8 mouse cellular contexts compared by ENCODE assay signal in genomic region chr10:80139439-80139775, GRCm38 (mm10). TPM values are rescaled to one million over a fixed set of nuclear protein-coding genes. Genes with fewer than 3 reads are reported as not detected.
DNase-seq lines count a peak whose midpoint lies in the region; ATAC-seq and TF ChIP-seq lines count a peak whose summit lies in the region.

No protein-coding gene starts in this region.

- no peak for TF ChIP-seq CTCF in gastrocnemius, adult 2 months (IDR thresholded peaks at IDR 0.05)
- TF ChIP-seq CTCF in thymus, adult 2 months (IDR thresholded peaks at IDR 0.05; ENCODE audit: borderline replicate concordance, control insufficient read depth, extremely low read depth, insufficient read depth, low read length, poor library complexity): no peak
- TF ChIP-seq CTCF in stomach, postnatal 0 days (IDR thresholded peaks at IDR 0.05; ENCODE audit: low read depth): no peak

- peak overlapping the region; percentile 98 for H3K4me2 ChIP-seq in limb, embryonic 15.5 days
- peak overlapping the region; percentile 96 for H3K4me2 ChIP-seq in stomach, postnatal 0 days (replicated peaks; ENCODE audit: low read depth)

- peak overlapping the region; percentile 68 for H3K27ac ChIP-seq in gastrocnemius, adult 2 months
- no peak overlapping the region for H3K27ac ChIP-seq in thymus, adult 2 months (ENCODE audit: control insufficient read depth, insufficient read depth, low read length)
- peak overlapping the region; percentile 77 for H3K27ac ChIP-seq in limb, embryonic 15.5 days
- H3K27ac ChIP-seq in stomach, postnatal 0 days (replicated peaks): peak overlapping the region; percentile 76

- H3K27me3 ChIP-seq in thymus, adult 2 months (ENCODE audit: control insufficient read depth, insufficient read depth, low read length): no peaks in the 10 kb centered on the region; the same call in 1 of the 2 replicates
- H3K27me3 ChIP-seq in limb, embryonic 15.5 days: peaks cover 20% of the 10 kb centered on the region
- H3K27me3 ChIP-seq in stomach, postnatal 0 days (ENCODE audit: control insufficient read depth, insufficient read depth, low read length): no peaks in the 10 kb centered on the region

- H3K9me3 ChIP-seq in limb, embryonic 15.5 days: no peaks in the 10 kb centered on the region
- H3K9me3 ChIP-seq in stomach, postnatal 0 days (ENCODE audit: control insufficient read depth, low read length): no peaks in the 10 kb centered on the region

- intact Hi-C loops in gastrocnemius, adult 2 months (cut with DNase I): loop anchor here (2.0 kb wide), 1 partner anchor 21 kb away; no protein-coding TSS in a partner anchor

- H3K9ac ChIP-seq in limb, embryonic 15.5 days: peak overlapping the region; percentile 70
- H3K9ac ChIP-seq in stomach, postnatal 0 days (ENCODE audit: low read length): peak overlapping the region; percentile 68

- TF ChIP-seq POLR2A in thymus, adult 2 months (IDR thresholded peaks at IDR 0.05; ENCODE audit: control insufficient read depth, extremely low read depth, insufficient read depth, low read length, poor library complexity): no peak

- ATAC-seq in limb, embryonic 15.5 days (ENCODE audit: insufficient number of reproducible peaks, low FRiP score, low TSS enrichment, low read depth): no peak
- no peak for ATAC-seq in stomach, postnatal 0 days (ENCODE audit: low FRiP score, low TSS enrichment)
- no peak for ATAC-seq in cerebellum, adult (ENCODE audit: insufficient number of reproducible peaks, low FRiP score, low TSS enrichment)

- H3K4me3 ChIP-seq in gastrocnemius, adult 2 months: peak overlapping the region; percentile 75
- H3K4me3 ChIP-seq in thymus, adult 2 months (ENCODE audit: control insufficient read depth, insufficient read depth, low read length): peak overlapping the region; percentile 44
- H3K4me3 ChIP-seq in limb, embryonic 15.5 days: peak overlapping the region; percentile 64
- H3K4me3 ChIP-seq in stomach, postnatal 0 days (ENCODE audit: low read depth, low read length): peak overlapping the region; percentile 58

- no peak for TF ChIP-seq EP300 in stomach, postnatal 0 days (optimal IDR thresholded peaks at IDR 0.05)

- DNase-seq in gastrocnemius, adult 2 months: no peak
- DNase-seq in gastrocnemius, postnatal 4 days (ENCODE audit: low spot score in 2 of 2): no peak
- DNase-seq in thymus, adult 2 months: no peak
- no peak for DNase-seq in thymus, postnatal 4 days
- no peak for DNase-seq in stomach, postnatal 0 days (ENCODE audit: low spot score)
- DNase-seq in adrenal gland, adult 18-20 months (ENCODE audit: low spot score in 2 of 2): no peak

- H3K4me1 ChIP-seq in thymus, adult 2 months (replicated peaks; ENCODE audit: control insufficient read depth, insufficient read depth, low read length): peaks cover 40% of the 10 kb centered on the region
- peaks cover 58% of the 10 kb centered on the region for H3K4me1 ChIP-seq in limb, embryonic 15.5 days
- H3K4me1 ChIP-seq in stomach, postnatal 0 days (replicated peaks; ENCODE audit: control insufficient read depth, insufficient read depth): peaks cover 5% of the 10 kb centered on the region; the same call in 1 of the 2 replicates

- no peaks in the 10 kb centered on the region for H3K36me3 ChIP-seq in thymus, adult 2 months (ENCODE audit: control insufficient read depth, insufficient read depth, low read length)
- H3K36me3 ChIP-seq in limb, embryonic 15.5 days: peaks cover 24% of the 10 kb centered on the region
- peaks cover 6% of the 10 kb centered on the region; the same call in 1 of the 2 replicates for H3K36me3 ChIP-seq in stomach, postnatal 0 days (ENCODE audit: control insufficient read depth, insufficient read depth, low read length)

- WGBS in thymus, adult 2 months: 2% methylated on average over 10 of the region's 10 CpGs
- 0% methylated on average over 8 of the region's 10 CpGs for WGBS in limb, embryonic 15.5 days
- WGBS in stomach, postnatal 0 days: 6% methylated on average over 9 of the region's 10 CpGs

RNA-seq across cellular contexts. Expression of gene Atp5d, which starts 1.0 kb away (rescaled TPM):
- total RNA-seq in gastrocnemius, adult 2 months (2021): 100 to 1,000 TPM; 535 to 725 TPM
- 100 to 1,000 TPM; 522 to 564 TPM for total RNA-seq in gastrocnemius, postnatal 4 days (2021)
- 1,163 and 1,361 TPM in 2 replicates for polyA plus RNA-seq in thymus, adult 2 months (2012; rRNA removed)
- 494 and 537 TPM in 2 replicates for polyA plus RNA-seq in limb, embryonic 15.5 days (2015; fragmentation: Nextera tagmentation; extraction: Ambion mirVana)
- 679 and 705 TPM in 2 replicates for polyA plus RNA-seq in stomach, postnatal 0 days (2015; fragmentation: Nextera tagmentation; extraction: Ambion mirVana)
- 1,000 to 10,000 TPM in 1 of 2 experiments, 100 to 1,000 TPM in 1; 593 to 1,133 TPM for total RNA-seq in adrenal gland, adult 18-20 months (2021)

RNA-seq across cellular contexts. Expression of gene Cbarp, which starts 1.2 kb away (rescaled TPM):
- total RNA-seq in gastrocnemius, adult 2 months (2021): 1 to 10 TPM; 1.8 to 2.3 TPM
- 1 to 10 TPM; 2.2 to 2.7 TPM for total RNA-seq in gastrocnemius, postnatal 4 days (2021)
- 34.0 and 37.7 TPM in 2 replicates for polyA plus RNA-seq in thymus, adult 2 months (2012; rRNA removed)
- polyA plus RNA-seq in limb, embryonic 15.5 days (2015; fragmentation: Nextera tagmentation; extraction: Ambion mirVana): 5.9 and 6.8 TPM in 2 replicates
- 4.2 and 4.3 TPM in 2 replicates for polyA plus RNA-seq in stomach, postnatal 0 days (2015; fragmentation: Nextera tagmentation; extraction: Ambion mirVana)
- total RNA-seq in adrenal gland, adult 18-20 months (2021): 100 to 1,000 TPM; 129 to 266 TPM

RNA-seq across cellular contexts. Expression of gene Midn, which starts 8.7 kb away (rescaled TPM):
- 10 to 100 TPM; 34.3 to 39.8 TPM for total RNA-seq in gastrocnemius, adult 2 months (2021)
- total RNA-seq in gastrocnemius, postnatal 4 days (2021): 10 to 100 TPM; 67.7 to 74.0 TPM
- 342 and 374 TPM in 2 replicates for polyA plus RNA-seq in thymus, adult 2 months (2012; rRNA removed)
- 13.4 and 14.0 TPM in 2 replicates for polyA plus RNA-seq in limb, embryonic 15.5 days (2015; fragmentation: Nextera tagmentation; extraction: Ambion mirVana)
- polyA plus RNA-seq in stomach, postnatal 0 days (2015; fragmentation: Nextera tagmentation; extraction: Ambion mirVana): 8.5 and 9.6 TPM in 2 replicates
- 10 to 100 TPM; 64.8 to 82.0 TPM for total RNA-seq in adrenal gland, adult 18-20 months (2021)

RNA-seq across cellular contexts. Expression of gene Stk11, which starts 23.8 kb away (rescaled TPM):
- 100 to 1,000 TPM; 144 to 153 TPM for total RNA-seq in gastrocnemius, adult 2 months (2021)
- total RNA-seq in gastrocnemius, postnatal 4 days (2021): 100 to 1,000 TPM; 116 to 125 TPM
- 265 and 270 TPM in 2 replicates for polyA plus RNA-seq in thymus, adult 2 months (2012; rRNA removed)
- polyA plus RNA-seq in limb, embryonic 15.5 days (2015; fragmentation: Nextera tagmentation; extraction: Ambion mirVana): 15.2 and 16.6 TPM in 2 replicates
- 10.3 and 11.2 TPM in 2 replicates for polyA plus RNA-seq in stomach, postnatal 0 days (2015; fragmentation: Nextera tagmentation; extraction: Ambion mirVana)
- 100 to 1,000 TPM; 154 to 158 TPM for total RNA-seq in adrenal gland, adult 18-20 months (2021)

RNA-seq across cellular contexts. Expression of gene Cirbp, which starts 26.4 kb away (rescaled TPM):
- total RNA-seq in gastrocnemius, adult 2 months (2021): 10 to 100 TPM; 22.1 to 30.7 TPM
- 100 to 1,000 TPM; 107 to 153 TPM for total RNA-seq in gastrocnemius, postnatal 4 days (2021)
- polyA plus RNA-seq in thymus, adult 2 months (2012; rRNA removed): 173 and 193 TPM in 2 replicates
- polyA plus RNA-seq in limb, embryonic 15.5 days (2015; fragmentation: Nextera tagmentation; extraction: Ambion mirVana): 102 and 103 TPM in 2 replicates
- polyA plus RNA-seq in stomach, postnatal 0 days (2015; fragmentation: Nextera tagmentation; extraction: Ambion mirVana): 237 and 244 TPM in 2 replicates
- total RNA-seq in adrenal gland, adult 18-20 months (2021): 10 to 100 TPM; 34.7 to 46.3 TPM

Comparison
In these comparisons a context has a peak if more than half of its experiments do, and no peak if none do; other contexts are left out.
1. RNA of gene Cbarp, which starts 1.2 kb away (total RNA-seq): 129 to 266 TPM in adrenal gland, adult 18-20 months; 2.2 to 2.7 TPM in gastrocnemius, postnatal 4 days and 1.8 to 2.3 TPM in gastrocnemius, adult 2 months; every median in the first group is over 10 times any median in the second.
2. Peak in every context shown above with its lines, with median percentiles within 50 percentile points of each other: H3K4me3 ChIP-seq.